Mouse (Mus musculus): ENCODE measurements at regions not wholly inside any gene's neighbourhood (a gene's known extent, or its start where the extent isn't known, plus 50 kb on each side); places are given as distances from the start of the nearest gene placed in this dataset.
A peak's percentile ranks its signal among the peaks of the same experiment; 100 is the strongest.

DNA sequence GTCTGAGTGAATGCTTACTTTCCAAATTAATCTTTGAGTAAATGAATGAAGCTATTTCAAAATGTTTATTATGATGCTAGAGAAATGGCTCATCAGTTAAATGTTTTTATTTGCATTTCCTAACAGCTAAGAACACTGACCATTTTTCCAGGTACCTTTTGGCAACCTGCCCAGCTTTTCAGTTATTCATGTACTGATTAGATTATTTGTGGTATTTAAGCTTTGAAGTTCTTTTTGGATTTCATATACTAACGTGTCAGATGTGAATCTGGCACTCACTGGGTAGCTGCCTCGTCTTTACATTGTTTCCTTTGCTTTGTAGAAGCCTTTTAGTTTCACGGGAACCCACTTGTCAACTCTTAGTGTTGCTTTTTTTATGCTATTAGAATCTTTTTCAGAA is 79.3 kb upstream of the Zfp280d start:
- no peak overlapping the region for H3K27ac ChIP-seq (ENCODE audit: low read depth)
- H3K4me2 ChIP-seq = no peak overlapping the region
- no peaks in the 10 kb centered on the region for H3K36me3 ChIP-seq (ENCODE audit: insufficient read depth)
- no peaks in the 10 kb centered on the region for H3K27me3 ChIP-seq (ENCODE audit: insufficient read depth, low read length)
- 42% methylated on average over 3 of the region's 3 CpGs for WGBS
- no peak for TF ChIP-seq CTCF (IDR thresholded peaks at IDR 0.05; ENCODE audit: low read depth)
- ATAC-seq (ENCODE audit: insufficient read depth) (no peak), DNase-seq (no peak)
- no peak overlapping the region for H3K4me3 ChIP-seq (ENCODE audit: low read depth, low read length)
- H3K9ac ChIP-seq = no peak overlapping the region
- H3K4me1 ChIP-seq (ENCODE audit: insufficient read depth) = peaks cover 3% of the 10 kb centered on the region; the same call in 1 of the 2 replicates
- no peaks in the 10 kb centered on the region for H3K9me3 ChIP-seq (ENCODE audit: low read depth, low read length)

- no peak overlapping the region for H3K4me2 ChIP-seq
- TF ChIP-seq CTCF (IDR thresholded peaks at IDR 0.05; ENCODE audit: low read depth) = no peak
- no peak overlapping the region for H3K27ac ChIP-seq (ENCODE audit: low read depth)
- no peaks in the 10 kb centered on the region for H3K36me3 ChIP-seq (ENCODE audit: insufficient read depth)
- H3K4me3 ChIP-seq (ENCODE audit: low read depth, low read length) = no peak overlapping the region
- DNase-seq = peak; percentile 53
- H3K27me3 ChIP-seq (ENCODE audit: insufficient read depth, low read length) = no peaks in the 10 kb centered on the region
- no peak overlapping the region for H3K9ac ChIP-seq
- WGBS = 55% methylated on average over 10 of the region's 10 CpGs
- H3K9me3 ChIP-seq (ENCODE audit: low read depth, low read length) = no peaks in the 10 kb centered on the region
- no peak for ATAC-seq (ENCODE audit: insufficient read depth)
- H3K4me1 ChIP-seq (ENCODE audit: insufficient read depth) = peaks cover 3% of the 10 kb centered on the region; the same call in 1 of the 2 replicates
Observed at GRCm38 (mm10) chr9:72196626-72197330, 77.9 kb upstream of the Zfp280d start.

- peaks cover 3% of the 10 kb centered on the region; the same call in 1 of the 2 replicates for H3K4me1 ChIP-seq (ENCODE audit: insufficient read depth)
- DNase-seq (no peak), ATAC-seq (ENCODE audit: insufficient read depth) (no peak)
- H3K27ac ChIP-seq (ENCODE audit: low read depth) = no peak overlapping the region
- no peak overlapping the region for H3K9ac ChIP-seq
- no peaks in the 10 kb centered on the region for H3K27me3 ChIP-seq (ENCODE audit: insufficient read depth, low read length)
- TF ChIP-seq CTCF (IDR thresholded peaks at IDR 0.05; ENCODE audit: low read depth) = no peak
- 61% methylated on average over 11 of the region's 11 CpGs for WGBS
- H3K4me2 ChIP-seq = no peak overlapping the region
- H3K4me3 ChIP-seq (ENCODE audit: low read depth, low read length) = no peak overlapping the region
- no peaks in the 10 kb centered on the region for H3K9me3 ChIP-seq (ENCODE audit: low read depth, low read length)
- no peaks in the 10 kb centered on the region for H3K36me3 ChIP-seq (ENCODE audit: insufficient read depth)
Observed at GRCm38 (mm10) chr9:72197331-72197732, 77.3 kb upstream of the Zfp280d start.

- TF ChIP-seq CTCF (IDR thresholded peaks at IDR 0.05; ENCODE audit: low read depth) = no peak
- Histone ChIP-seq H3K4me1 (ENCODE audit: insufficient read depth) (peaks cover 3% of the 10 kb centered on the region; the same call in 1 of the 2 replicates), H3K4me2 (no peak overlapping the region), H3K9me3 (ENCODE audit: low read depth, low read length) (no peaks in the 10 kb centered on the region), H3K27ac (ENCODE audit: low read depth) (no peak overlapping the region), H3K9ac (no peak overlapping the region), H3K27me3 (ENCODE audit: insufficient read depth, low read length) (no peaks in the 10 kb centered on the region), H3K36me3 (ENCODE audit: insufficient read depth) (no peaks in the 10 kb centered on the region), H3K4me3 (ENCODE audit: low read depth, low read length) (no peak overlapping the region)
- no peak for DNase-seq
- ATAC-seq (ENCODE audit: insufficient read depth) = no peak
- 90% methylated on average over 5 of the region's 5 CpGs for WGBS
Observed at GRCm38 (mm10) chr9:72198976-72199375, 75.7 kb upstream of the Zfp280d start.

DNA sequence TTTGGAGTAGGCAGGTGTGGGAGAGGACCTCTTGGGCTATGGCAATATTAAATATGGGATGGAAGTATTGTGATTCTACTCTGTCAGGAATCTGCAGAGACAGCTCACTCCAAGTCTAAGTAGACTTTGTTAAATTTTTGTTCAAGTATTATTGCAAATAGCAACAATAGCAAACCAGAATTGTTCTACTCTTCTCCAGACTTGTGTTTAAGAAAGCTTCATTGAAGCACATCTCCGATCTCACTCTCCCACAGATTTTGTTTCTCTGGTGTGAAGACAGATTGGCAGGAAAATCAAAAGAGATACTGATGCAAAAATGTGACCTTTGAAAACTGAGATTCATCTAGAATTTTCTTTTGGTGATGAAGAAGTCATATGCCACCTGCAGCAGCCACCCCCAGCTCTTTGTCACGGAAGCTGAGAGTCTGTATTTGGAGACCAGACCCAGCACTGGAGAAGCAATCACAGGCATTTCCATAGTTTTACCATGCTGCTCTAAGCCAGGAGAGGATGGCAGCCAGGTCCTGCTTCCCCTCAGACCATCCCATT is 70.2 kb upstream of the Zfp280d start:
- DNase-seq (no peak), ATAC-seq (ENCODE audit: insufficient read depth) (no peak)
- Histone ChIP-seq H3K4me2 (no peak overlapping the region), H3K4me1 (ENCODE audit: insufficient read depth) (no peaks in the 10 kb centered on the region), H3K9me3 (ENCODE audit: low read depth, low read length) (no peaks in the 10 kb centered on the region), H3K27ac (ENCODE audit: low read depth) (no peak overlapping the region), H3K9ac (no peak overlapping the region), H3K27me3 (ENCODE audit: insufficient read depth, low read length) (no peaks in the 10 kb centered on the region), H3K36me3 (ENCODE audit: insufficient read depth) (no peaks in the 10 kb centered on the region), H3K4me3 (ENCODE audit: low read depth, low read length) (no peak overlapping the region)
- WGBS = 95% methylated on average over 2 of the region's 2 CpGs
- TF ChIP-seq CTCF (IDR thresholded peaks at IDR 0.05; ENCODE audit: low read depth) = no peak

- 69% methylated on average over 7 of the region's 7 CpGs for WGBS
Observed at GRCm38 (mm10) chr9:72205815-72206214, 68.8 kb upstream of the Zfp280d start.

GRCm38 (mm10) chr9:72206911-72207310 is 67.7 kb upstream of the Zfp280d start:
- Histone ChIP-seq H3K4me3 (ENCODE audit: low read depth, low read length) (no peak overlapping the region), H3K36me3 (ENCODE audit: insufficient read depth) (no peaks in the 10 kb centered on the region), H3K27me3 (ENCODE audit: insufficient read depth, low read length) (no peaks in the 10 kb centered on the region), H3K4me1 (ENCODE audit: insufficient read depth) (no peaks in the 10 kb centered on the region), H3K9me3 (ENCODE audit: low read depth, low read length) (no peaks in the 10 kb centered on the region), H3K27ac (ENCODE audit: low read depth) (no peak overlapping the region), H3K4me2 (no peak overlapping the region), H3K9ac (no peak overlapping the region)
- no peak for TF ChIP-seq CTCF (IDR thresholded peaks at IDR 0.05; ENCODE audit: low read depth)
- WGBS = 45% methylated on average over 2 of the region's 2 CpGs
- ATAC-seq (ENCODE audit: insufficient read depth) (no peak), DNase-seq (no peak)

More at GRCm38 (mm10) chr9:72205815-72206214, 68.8 kb upstream of the Zfp280d start:
- Histone ChIP-seq H3K36me3 (ENCODE audit: insufficient read depth) (no peaks in the 10 kb centered on the region), H3K27ac (ENCODE audit: low read depth) (no peak overlapping the region), H3K27me3 (ENCODE audit: insufficient read depth, low read length) (no peaks in the 10 kb centered on the region), H3K9me3 (ENCODE audit: low read depth, low read length) (no peaks in the 10 kb centered on the region), H3K4me3 (ENCODE audit: low read depth, low read length) (no peak overlapping the region), H3K4me1 (ENCODE audit: insufficient read depth) (no peaks in the 10 kb centered on the region), H3K9ac (no peak overlapping the region), H3K4me2 (no peak overlapping the region)
- ATAC-seq (ENCODE audit: insufficient read depth) (no peak), DNase-seq (no peak)
- no peak for TF ChIP-seq CTCF (IDR thresholded peaks at IDR 0.05; ENCODE audit: low read depth)
